Mouse (Mus musculus): ENCODE measurements around the gene Epha2. TPM values are rescaled to one million over a fixed set of nuclear protein-coding genes. Genes with fewer than 3 reads are reported as not detected.

The Epha2 gene
- polyA plus RNA-seq, 1 experiment: 1.6 TPM

DNA sequence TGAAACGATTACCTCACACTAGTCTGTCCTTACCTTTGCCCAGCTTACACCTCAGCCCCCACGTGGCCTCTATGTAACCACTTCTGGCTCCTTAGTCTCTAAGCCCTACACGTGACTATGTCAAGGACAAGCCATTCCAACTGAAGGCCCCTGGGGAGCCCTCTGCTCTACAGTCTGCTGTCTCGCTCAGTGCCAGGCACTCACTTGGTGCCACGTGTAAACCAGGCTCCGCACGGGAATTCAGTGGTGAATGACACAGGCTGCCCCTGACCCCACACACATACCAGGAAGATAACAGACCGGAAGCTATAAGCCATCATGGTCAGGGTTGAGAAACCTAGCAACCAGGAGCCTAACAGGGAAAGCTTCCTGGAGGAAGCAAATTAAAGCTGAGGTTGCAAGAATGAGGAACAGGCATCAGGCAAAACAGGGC, 46.3 kb downstream of the Epha2 start:
- no peak overlapping the region for H3K27ac ChIP-seq (replicated peaks; ENCODE audit: low read depth, low read length)

DNA sequence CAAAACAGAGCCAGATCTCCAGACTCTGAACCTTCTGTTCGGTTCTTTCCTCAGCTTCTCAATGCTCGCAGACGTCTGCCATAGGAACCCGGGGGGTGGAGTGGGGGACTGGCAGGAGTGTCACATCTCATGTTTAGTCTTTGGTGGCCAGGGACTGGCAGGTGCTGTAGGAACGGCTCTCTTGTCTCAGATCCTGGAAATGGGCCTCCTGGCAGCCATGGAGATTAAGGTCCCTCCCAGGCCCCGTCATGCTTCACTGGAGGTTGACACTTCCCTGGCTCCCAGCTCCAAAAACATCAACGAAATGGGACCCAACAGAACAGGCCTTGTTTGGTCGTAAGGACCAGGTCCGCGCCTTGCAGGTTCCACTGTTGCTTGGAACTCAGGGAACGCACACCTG, 47.6 kb downstream of the Epha2 start:
- Histone ChIP-seq H3K27ac (replicated peaks; ENCODE audit: low read depth, low read length) (no peak overlapping the region), H3K4me1 (ENCODE audit: control insufficient read depth, insufficient read depth, insufficient read length, low read length) (peaks cover 8% of the 10 kb centered on the region), H3K4me3 (ENCODE audit: insufficient read depth, low read depth, low read length) (no peak overlapping the region)

More for the DNA sequence above, 46.3 kb downstream of the Epha2 start:
- H3K4me3 ChIP-seq (ENCODE audit: insufficient read depth, low read depth, low read length): no peak overlapping the region
- H3K4me1 ChIP-seq (ENCODE audit: control insufficient read depth, insufficient read depth, insufficient read length, low read length): no peaks in the 10 kb centered on the region

DNA sequence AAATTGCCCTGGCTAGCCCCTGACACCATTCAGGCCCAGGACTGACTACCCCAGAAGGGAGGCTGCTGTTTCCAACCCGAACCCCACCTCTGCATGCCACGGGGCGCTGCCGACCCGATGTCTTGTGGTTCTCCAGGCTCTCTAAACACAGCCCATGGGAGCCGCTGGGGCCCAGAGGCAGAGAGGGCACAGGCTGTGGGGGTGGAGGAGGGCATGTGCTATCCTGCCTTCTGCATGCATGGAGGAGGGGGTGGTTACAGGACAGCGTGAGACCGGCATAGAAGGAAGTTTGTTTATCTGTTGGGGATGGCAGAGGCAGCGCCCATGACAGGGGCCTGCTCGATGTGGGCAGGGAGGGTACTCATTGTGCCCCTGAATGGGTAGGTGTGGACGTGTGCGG, 49.0 kb downstream of the Epha2 start:
- no peak overlapping the region for H3K4me3 ChIP-seq (ENCODE audit: insufficient read depth, low read depth, low read length)
- no peak overlapping the region for H3K27ac ChIP-seq (replicated peaks; ENCODE audit: low read depth, low read length)
- H3K4me1 ChIP-seq (ENCODE audit: control insufficient read depth, insufficient read depth, insufficient read length, low read length): peaks cover 9% of the 10 kb centered on the region

DNA sequence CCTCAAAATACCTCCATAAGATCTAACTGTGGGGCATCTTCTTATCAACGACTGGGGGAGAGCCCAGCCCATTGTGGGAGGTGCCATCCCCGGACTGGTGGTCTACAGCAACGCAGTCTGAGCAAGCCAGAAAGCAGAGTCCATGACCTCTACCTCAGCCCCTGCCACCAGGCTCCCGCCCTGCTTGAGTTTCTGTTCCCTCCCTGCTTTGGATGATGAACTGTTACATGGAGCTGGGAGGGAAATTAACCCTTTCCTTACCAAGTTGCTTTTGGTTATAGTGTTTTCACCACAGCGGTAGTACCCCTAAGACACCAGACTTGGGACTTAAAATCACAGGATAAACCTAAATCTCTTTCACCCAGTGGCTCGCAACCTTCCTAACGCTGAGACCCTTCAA, 50.9 kb downstream of the Epha2 start:
- Histone ChIP-seq H3K4me1 (ENCODE audit: control insufficient read depth, insufficient read depth, insufficient read length, low read length) (peaks cover 9% of the 10 kb centered on the region), H3K27ac (replicated peaks; ENCODE audit: low read depth, low read length) (no peak overlapping the region), H3K4me3 (ENCODE audit: insufficient read depth, low read depth, low read length) (no peak overlapping the region)

DNA sequence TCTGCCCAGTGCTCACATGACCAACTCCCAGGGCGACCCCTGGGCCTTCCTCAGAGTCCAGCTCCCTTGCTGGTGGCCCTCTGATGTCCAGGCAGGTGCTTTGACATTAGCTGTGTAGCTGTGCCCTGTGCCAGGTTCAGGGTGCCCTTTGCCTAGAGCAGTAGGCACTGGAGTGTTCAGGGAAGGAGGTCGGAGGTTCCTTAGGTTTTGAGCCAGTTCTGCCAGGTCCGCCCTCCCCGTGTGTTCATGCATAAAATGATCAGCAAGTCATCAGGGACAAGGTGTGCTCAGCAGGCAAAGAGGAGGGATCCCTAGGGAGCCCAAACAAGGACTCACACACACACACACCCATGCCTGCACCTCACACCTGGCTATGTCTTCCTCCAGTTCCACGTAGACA, 51.9 kb downstream of the Epha2 start:
- Histone ChIP-seq H3K4me1 (ENCODE audit: control insufficient read depth, insufficient read depth, insufficient read length, low read length) (peaks cover 9% of the 10 kb centered on the region), H3K27ac (replicated peaks; ENCODE audit: low read depth, low read length) (0 out of 2 replicates have a peak overlapping the region, but pooled peaks have one; percentile 6), H3K4me3 (ENCODE audit: insufficient read depth, low read depth, low read length) (no peak overlapping the region)

GRCm38 (mm10) chr4:141353868-141354267, 52.8 kb downstream of the Epha2 start:
- peak overlapping the region; percentile 32 for H3K27ac ChIP-seq (replicated peaks; ENCODE audit: low read depth, low read length)
- peaks cover 9% of the 10 kb centered on the region for H3K4me1 ChIP-seq (ENCODE audit: control insufficient read depth, insufficient read depth, insufficient read length, low read length)
- no peak overlapping the region for H3K4me3 ChIP-seq (ENCODE audit: insufficient read depth, low read depth, low read length)

DNA sequence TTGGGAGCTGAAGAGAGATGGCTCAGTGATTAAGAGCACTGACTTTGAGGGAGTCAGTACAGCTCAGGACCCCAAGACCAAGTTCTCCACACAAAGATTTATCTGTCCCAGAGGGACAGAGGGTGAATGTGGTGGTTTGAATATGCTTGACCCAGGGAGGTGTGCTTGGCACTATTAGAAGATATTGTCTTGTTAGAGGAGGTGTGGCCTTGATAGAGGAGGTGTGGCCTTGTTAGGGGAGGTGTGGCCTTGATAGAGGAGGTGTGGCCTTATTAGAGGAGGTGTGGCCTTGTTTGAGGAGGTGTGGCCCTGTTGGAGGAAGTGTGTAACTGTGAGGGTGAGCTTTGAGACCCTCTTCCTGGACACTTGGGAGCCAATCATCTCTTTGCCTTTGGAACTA, 56.8 kb downstream of the Epha2 start:
- no peak overlapping the region for H3K4me3 ChIP-seq (ENCODE audit: insufficient read depth, low read depth, low read length)
- H3K27ac ChIP-seq (replicated peaks; ENCODE audit: low read depth, low read length): no peak overlapping the region
- H3K4me1 ChIP-seq (ENCODE audit: control insufficient read depth, insufficient read depth, insufficient read length, low read length): peaks cover 15% of the 10 kb centered on the region

- Histone ChIP-seq H3K4me3 (ENCODE audit: insufficient read depth, low read depth, low read length) (no peak overlapping the region), H3K4me1 (ENCODE audit: control insufficient read depth, insufficient read depth, insufficient read length, low read length) (peaks cover 9% of the 10 kb centered on the region), H3K27ac (replicated peaks; ENCODE audit: low read depth, low read length) (no peak overlapping the region)
These were observed 58.2 kb downstream of the Epha2 start for GRCm38 (mm10) chr4:141359222-141359621.

DNA sequence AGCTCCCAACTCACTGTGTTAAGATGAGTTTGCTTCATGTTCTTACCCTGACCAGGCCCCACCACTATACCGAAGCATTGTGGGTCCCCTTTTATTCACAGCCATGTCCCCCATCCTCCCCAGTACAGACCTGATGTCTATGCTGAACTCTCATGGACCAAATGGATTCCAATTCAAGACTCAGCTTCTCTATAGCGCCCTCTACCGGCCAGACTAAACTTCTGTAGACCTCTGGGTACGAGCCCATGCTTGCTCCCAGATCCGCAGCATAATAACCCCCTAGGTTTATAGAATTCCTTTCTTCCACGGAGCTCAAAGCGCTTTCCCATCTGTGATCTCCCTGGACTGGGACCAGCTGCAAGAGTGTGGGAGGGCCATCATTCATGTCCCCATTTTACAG, 59.8 kb downstream of the Epha2 start:
- H3K4me1 ChIP-seq (ENCODE audit: control insufficient read depth, insufficient read depth, insufficient read length, low read length): peaks cover 9% of the 10 kb centered on the region
- no peak overlapping the region for H3K27ac ChIP-seq (replicated peaks; ENCODE audit: low read depth, low read length)
- H3K4me3 ChIP-seq (ENCODE audit: insufficient read depth, low read depth, low read length): no peak overlapping the region

- Histone ChIP-seq H3K27ac (replicated peaks; ENCODE audit: low read depth, low read length) (0 out of 2 replicates have a peak overlapping the region, but pooled peaks have one; percentile 31), H3K4me1 (ENCODE audit: control insufficient read depth, insufficient read depth, insufficient read length, low read length) (peaks cover 9% of the 10 kb centered on the region), H3K4me3 (ENCODE audit: insufficient read depth, low read depth, low read length) (no peak overlapping the region)
These were observed 62.0 kb downstream of the Epha2 start for GRCm38 (mm10) chr4:141362937-141363548.

DNA sequence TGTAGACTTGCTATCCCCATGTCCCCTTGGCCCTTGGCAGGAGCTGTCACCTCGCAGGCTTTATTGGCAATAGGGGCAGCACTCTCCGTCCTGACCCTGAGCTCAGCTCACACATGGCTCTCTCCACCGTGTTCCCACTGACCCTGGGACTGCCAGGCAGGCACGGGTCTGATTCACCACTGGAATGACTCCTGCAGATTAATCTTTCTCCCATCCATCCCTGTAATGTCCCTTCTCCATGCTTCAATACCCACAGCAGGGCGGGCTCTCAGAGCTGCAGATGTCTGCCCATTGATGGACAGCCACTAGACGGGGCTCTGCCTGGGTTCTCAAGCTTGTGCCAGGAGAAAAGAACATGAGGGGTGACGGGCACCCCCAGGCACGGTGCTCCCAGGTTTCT, 64.1 kb downstream of the Epha2 start:
- Histone ChIP-seq H3K4me3 (ENCODE audit: insufficient read depth, low read depth, low read length) (no peak overlapping the region), H3K27ac (replicated peaks; ENCODE audit: low read depth, low read length) (no peak overlapping the region), H3K4me1 (ENCODE audit: control insufficient read depth, insufficient read depth, insufficient read length, low read length) (peaks cover 9% of the 10 kb centered on the region)

GRCm38 (mm10) chr4:141365876-141366275, 64.8 kb downstream of the Epha2 start:
- Histone ChIP-seq H3K4me3 (ENCODE audit: insufficient read depth, low read depth, low read length) (no peak overlapping the region), H3K27ac (replicated peaks; ENCODE audit: low read depth, low read length) (no peak overlapping the region), H3K4me1 (ENCODE audit: control insufficient read depth, insufficient read depth, insufficient read length, low read length) (peaks cover 9% of the 10 kb centered on the region)

- H3K4me3 ChIP-seq (ENCODE audit: insufficient read depth, low read depth, low read length): peak within 1 kb of the TSS; percentile 38
- H3K27ac ChIP-seq (replicated peaks; ENCODE audit: low read depth, low read length): no peak within 1 kb of the TSS
- H3K4me1 ChIP-seq (ENCODE audit: control insufficient read depth, insufficient read depth, insufficient read length, low read length): no peaks in the 10 kb centered on the region
These were observed 67.2 kb downstream of the Epha2 start, which contains the start of gene Fam131c for GRCm38 (mm10) chr4:141367997-141368791. Fam131c (plus strand) TSS chr4:141368220.

- Histone ChIP-seq H3K4me1 (ENCODE audit: control insufficient read depth, insufficient read depth, insufficient read length, low read length) (no peaks in the 10 kb centered on the region), H3K27ac (replicated peaks; ENCODE audit: low read depth, low read length) (no peak overlapping the region), H3K4me3 (ENCODE audit: insufficient read depth, low read depth, low read length) (no peak overlapping the region)
These were observed 71.4 kb downstream of the Epha2 start for GRCm38 (mm10) chr4:141372426-141372825.

All from brown adipose tissue, adult 24 weeks (tissue).